Mouse (Mus musculus): ENCODE data around the gene Slc10a2.
"Not testable (repeated sequence)": the region's sequence is repeated elsewhere in the genome, so short reads cannot be mapped to it uniquely, and the experiment has no call there.

Gene Slc10a2

DNA sequence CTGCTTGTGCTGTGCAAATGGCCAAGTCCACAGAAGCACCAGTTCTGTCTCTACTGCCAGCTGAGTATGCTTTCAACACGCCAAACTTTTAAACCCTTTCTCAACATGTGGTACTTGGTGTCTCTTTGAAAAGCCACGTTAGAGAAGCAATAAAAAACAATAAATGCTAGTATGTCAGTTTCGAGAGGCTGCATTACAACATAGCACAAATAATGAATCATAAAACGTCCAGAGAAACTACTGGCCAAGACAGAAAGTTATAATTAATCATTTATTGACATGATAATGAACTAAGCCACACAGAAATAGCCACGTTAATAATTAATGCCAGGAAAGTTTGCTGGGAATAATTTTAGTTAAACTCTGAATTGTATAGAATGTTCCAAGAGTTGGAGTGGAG is at the start of gene Slc10a2:
Gene Slc10a2 (minus strand): TSS at position 166 of the 400 bp plus-strand sequence.
- Histone ChIP-seq H3K36me3 (ENCODE audit: control insufficient read depth, insufficient read depth, low read length, poor library complexity, severe bottlenecking) (no peaks in the 10 kb centered on the region), H3K27me3 (ENCODE audit: control insufficient read depth, insufficient read depth, low read length, poor library complexity, severe bottlenecking) (no peaks in the 10 kb centered on the region)
- DNase-seq (ENCODE audit: low read depth, low spot score) = no peak

GRCm38 (mm10) chr8:5129322-5129829 is 24.2 kb upstream of the Slc10a2 start:
- Histone ChIP-seq H3K27me3 (ENCODE audit: control insufficient read depth, insufficient read depth, low read length, poor library complexity, severe bottlenecking) (no peaks in the 10 kb centered on the region), H3K36me3 (ENCODE audit: control insufficient read depth, insufficient read depth, low read length, poor library complexity, severe bottlenecking) (no peaks in the 10 kb centered on the region)
- DNase-seq (ENCODE audit: low read depth, low spot score) = no peak

GRCm38 (mm10) chr8:5106855-5107254 is 1.7 kb upstream of the Slc10a2 start:
- H3K36me3 ChIP-seq (ENCODE audit: control insufficient read depth, insufficient read depth, low read length, poor library complexity, severe bottlenecking) = no peaks in the 10 kb centered on the region
- H3K27me3 ChIP-seq (ENCODE audit: control insufficient read depth, insufficient read depth, low read length, poor library complexity, severe bottlenecking) = no peaks in the 10 kb centered on the region
- DNase-seq (ENCODE audit: low read depth, low spot score) = no peak

GRCm38 (mm10) chr8:5095392-5095791 is 9.8 kb downstream of the Slc10a2 start:
- H3K36me3 ChIP-seq (ENCODE audit: control insufficient read depth, insufficient read depth, low read length, poor library complexity, severe bottlenecking) = no peaks in the 10 kb centered on the region
- no peak for DNase-seq (ENCODE audit: low read depth, low spot score)
- H3K27me3 ChIP-seq (ENCODE audit: control insufficient read depth, insufficient read depth, low read length, poor library complexity, severe bottlenecking) = no peaks in the 10 kb centered on the region

GRCm38 (mm10) chr8:5093991-5094390 is 11.2 kb downstream of the Slc10a2 start:
- not testable (repeated sequence) for DNase-seq (ENCODE audit: low read depth, low spot score); H3K36me3 ChIP-seq (ENCODE audit: control insufficient read depth, insufficient read depth, low read length, poor library complexity, severe bottlenecking); H3K27me3 ChIP-seq (ENCODE audit: control insufficient read depth, insufficient read depth, low read length, poor library complexity, severe bottlenecking)

DNA sequence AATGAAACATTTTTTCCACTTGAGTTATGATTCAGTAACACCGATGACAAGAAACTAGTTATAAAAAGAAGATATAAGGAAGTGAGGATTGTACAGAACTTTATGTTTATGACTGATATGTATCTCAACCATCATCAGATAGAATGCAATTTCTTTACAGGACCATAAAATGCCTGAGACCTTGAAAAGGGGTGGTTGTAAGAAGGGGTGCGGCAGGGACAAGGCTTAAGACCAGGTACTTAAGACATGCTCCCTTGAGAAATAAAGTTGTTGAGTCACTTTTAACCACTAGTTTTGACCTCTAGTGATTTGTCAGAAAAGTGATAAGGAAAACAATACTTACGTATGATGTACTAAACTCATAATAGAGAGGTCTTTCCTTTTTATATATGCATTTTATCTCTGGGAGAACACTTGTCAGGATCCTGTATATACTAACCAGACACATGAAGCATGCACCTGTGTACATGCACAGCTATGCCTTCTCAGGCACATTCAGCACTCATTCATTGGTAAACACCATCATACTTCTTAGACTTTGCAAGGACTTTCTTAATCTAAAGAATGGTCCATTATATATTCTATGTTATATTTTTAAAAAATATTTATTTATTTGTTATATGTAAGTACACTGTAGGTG is 31.4 kb downstream of the Slc10a2 start:
- H3K36me3 ChIP-seq (ENCODE audit: control insufficient read depth, insufficient read depth, low read length, poor library complexity, severe bottlenecking) = no peaks in the 10 kb centered on the region
- no peak for DNase-seq (ENCODE audit: low read depth, low spot score)
- H3K27me3 ChIP-seq (ENCODE audit: control insufficient read depth, insufficient read depth, low read length, poor library complexity, severe bottlenecking) = no peaks in the 10 kb centered on the region

GRCm38 (mm10) chr8:5058888-5059287 is 46.3 kb downstream of the Slc10a2 start:
- no peaks in the 10 kb centered on the region for H3K36me3 ChIP-seq (ENCODE audit: control insufficient read depth, insufficient read depth, low read length, poor library complexity, severe bottlenecking)
- DNase-seq (ENCODE audit: low read depth, low spot score) = no peak

GRCm38 (mm10) chr8:5044361-5044900 is 60.7 kb downstream of the Slc10a2 start:
- not testable (repeated sequence) for H3K27me3 ChIP-seq (ENCODE audit: control insufficient read depth, insufficient read depth, low read length, poor library complexity, severe bottlenecking); DNase-seq (ENCODE audit: low read depth, low spot score)

More at GRCm38 (mm10) chr8:5058888-5059287, 46.3 kb downstream of the Slc10a2 start:
- no peaks in the 10 kb centered on the region for H3K27me3 ChIP-seq (ENCODE audit: control insufficient read depth, insufficient read depth, low read length, poor library complexity, severe bottlenecking)

GRCm38 (mm10) chr8:5038811-5039561 is 66.2 kb downstream of the Slc10a2 start:
- Histone ChIP-seq H3K36me3 (ENCODE audit: control insufficient read depth, insufficient read depth, low read length, poor library complexity, severe bottlenecking) (no peaks in the 10 kb centered on the region), H3K27me3 (ENCODE audit: control insufficient read depth, insufficient read depth, low read length, poor library complexity, severe bottlenecking) (no peaks in the 10 kb centered on the region)
- no peak for DNase-seq (ENCODE audit: low read depth, low spot score)

More at GRCm38 (mm10) chr8:5044361-5044900, 60.7 kb downstream of the Slc10a2 start:
- H3K36me3 ChIP-seq (ENCODE audit: control insufficient read depth, insufficient read depth, low read length, poor library complexity, severe bottlenecking) = not testable (repeated sequence)

Data from splenic B cell, adult 2 months (primary cell).